Mouse (Mus musculus) right cerebral cortex, adult 18-20 months (tissue): Measurements from ENCODE around the gene Pou2f3.

Source experiments
- DNase-seq: peaks from one replicate; pipeline ENCODE4 v3.0.0; 2022; ENCODE audit warnings: mixed read lengths

Pou2f3 gene

DNA sequence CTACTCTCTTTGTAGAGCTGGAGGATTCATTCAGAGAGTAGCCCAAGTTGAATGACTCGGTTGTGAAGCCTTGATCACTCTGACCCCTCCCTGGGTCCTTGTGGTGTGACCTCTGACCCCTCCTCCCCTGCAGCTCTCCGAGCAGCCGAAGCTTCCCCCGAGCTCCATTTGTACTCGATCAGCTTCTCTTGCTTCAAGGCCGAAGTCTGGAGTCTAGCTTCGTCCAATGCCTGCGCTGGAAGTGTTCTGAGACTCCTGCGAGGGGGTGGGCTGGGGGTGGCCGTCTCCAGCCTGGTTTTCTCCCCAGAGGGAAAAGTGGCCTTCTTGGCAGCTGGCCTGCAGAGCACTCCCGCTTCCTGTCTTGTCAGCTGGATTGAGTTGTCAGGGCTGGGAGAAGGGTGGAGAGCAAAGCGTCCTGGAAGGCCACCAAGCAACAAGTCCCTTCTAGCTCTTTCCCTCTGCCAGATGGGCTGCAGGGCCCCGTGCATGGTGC is at the start of gene Pou2f3:
TSS of gene Pou2f3 (minus strand) at position 180 of the 493 bp plus-strand sequence.
- DNase-seq, result peak; percentile 38

DNA sequence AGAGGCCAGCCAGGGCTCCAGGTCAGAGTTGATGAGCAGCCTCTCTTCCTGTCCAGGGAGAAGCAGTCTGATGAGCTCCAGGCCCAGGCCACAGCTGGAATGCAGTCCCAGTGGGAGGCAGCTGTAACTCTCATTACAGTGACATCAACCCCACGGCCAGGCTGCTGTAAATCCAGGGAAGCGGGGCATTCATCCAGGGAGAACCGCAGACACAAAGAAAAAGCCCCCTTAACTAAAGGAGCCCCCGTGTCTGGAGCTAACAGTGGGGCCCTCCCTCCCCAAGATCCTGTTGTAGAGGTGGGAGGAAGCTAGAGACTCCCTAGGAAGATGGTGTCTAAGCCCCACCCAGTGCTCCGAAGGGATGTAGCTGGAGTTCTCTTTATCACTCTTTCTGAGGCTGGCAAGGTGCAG is 43.1 kb upstream of the Pou2f3 start:
- no peak for DNase-seq

DNA sequence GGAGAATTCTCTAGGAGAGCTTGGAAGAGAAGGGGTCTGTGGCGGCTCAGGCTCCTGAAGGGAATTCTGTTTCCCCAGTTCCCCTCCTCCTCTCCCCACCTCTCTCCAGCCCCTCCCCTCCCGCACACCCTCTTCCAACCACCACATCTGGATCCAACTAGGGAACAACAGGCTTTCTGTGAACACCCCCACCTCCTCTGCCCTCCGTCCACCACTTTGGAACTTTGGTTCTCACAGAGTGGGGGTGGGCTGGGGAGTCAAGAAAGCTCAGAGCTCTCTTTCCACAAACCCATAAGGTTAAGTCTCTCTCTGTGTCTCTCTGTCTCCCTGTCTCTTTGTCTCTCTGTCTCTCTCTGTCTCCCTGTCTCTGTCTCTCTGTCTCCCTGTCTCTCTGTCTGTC is 42.6 kb upstream of the Pou2f3 start:
- DNase-seq, result no peak

DNA sequence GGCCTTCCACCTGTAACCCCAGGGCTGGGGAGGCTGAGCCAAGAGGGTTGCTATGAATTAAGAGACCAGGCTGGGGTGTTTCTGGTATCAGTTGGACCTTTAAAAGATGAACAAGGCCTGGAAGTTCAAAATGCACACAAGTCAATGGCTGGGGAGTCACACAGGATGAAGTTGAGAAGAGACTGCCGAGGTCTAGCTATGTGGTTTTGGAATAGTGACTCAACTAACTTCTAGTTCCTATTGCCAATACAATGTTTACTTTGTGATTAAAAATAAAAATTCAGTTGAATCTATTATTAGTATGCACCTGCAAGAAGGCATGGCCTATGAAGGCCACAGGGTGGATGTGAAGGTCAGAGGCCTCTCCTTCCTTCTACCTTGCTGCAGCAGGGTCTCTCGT is 41.6 kb upstream of the Pou2f3 start:
- DNase-seq, result no peak

DNA sequence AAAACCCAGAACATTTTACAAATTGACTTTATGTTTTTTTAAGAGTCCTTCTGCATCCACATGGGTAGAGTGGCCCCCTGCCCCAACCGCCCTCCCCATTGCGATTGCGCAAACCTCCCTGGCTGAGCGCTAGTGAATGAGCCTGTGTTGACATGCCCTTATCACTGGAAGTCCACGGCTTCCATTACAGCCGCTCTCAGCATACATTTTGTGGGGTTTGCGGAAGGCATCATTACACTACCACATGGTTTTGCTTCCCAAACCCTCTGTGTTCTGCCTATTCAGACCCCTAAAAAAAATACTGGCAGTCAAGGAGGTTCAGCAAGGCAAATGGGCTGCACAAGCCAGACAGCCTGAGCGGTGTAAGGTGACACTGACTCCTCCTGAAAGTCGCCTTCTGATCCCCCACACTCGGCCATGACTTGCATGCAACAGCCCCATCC is 36.6 kb upstream of the Pou2f3 start:
- no peak for DNase-seq

DNA sequence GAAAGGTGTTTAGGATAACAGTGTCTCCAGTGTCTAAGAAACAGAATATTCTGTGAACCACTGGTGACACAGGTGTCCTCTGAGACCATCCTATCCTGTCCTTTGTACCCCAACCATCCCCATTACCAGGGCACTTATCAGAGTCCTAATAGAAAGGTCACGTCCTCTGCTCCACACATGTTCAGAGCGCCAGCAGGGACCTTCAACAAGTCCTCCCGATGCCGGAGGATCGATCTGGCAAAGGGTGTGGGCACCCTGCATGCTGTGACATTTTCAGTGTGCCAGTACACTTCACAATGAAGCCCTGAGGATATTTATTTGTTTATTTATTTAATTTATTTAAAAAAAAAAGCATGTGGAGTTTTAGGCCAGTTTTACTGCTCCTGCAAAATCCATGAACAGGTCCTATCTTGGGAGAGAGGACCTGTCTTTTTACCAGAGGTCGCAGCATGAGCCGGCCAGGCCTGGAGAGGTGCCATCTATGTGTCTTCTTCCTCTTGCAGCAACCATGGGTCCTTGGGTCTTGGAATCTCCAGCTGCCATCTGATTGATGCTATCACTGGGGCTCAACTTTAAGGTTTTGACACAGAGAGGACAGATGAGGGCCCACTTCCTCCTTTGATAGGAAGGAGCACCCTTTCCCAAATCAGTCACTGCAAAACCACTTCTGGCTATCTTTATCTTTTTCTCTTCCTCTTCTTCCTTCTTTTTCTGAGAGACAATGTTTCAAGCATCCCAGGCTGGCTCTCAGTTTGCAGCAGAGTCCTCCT is 35.8 kb upstream of the Pou2f3 start:
- DNase-seq, result no peak

DNA sequence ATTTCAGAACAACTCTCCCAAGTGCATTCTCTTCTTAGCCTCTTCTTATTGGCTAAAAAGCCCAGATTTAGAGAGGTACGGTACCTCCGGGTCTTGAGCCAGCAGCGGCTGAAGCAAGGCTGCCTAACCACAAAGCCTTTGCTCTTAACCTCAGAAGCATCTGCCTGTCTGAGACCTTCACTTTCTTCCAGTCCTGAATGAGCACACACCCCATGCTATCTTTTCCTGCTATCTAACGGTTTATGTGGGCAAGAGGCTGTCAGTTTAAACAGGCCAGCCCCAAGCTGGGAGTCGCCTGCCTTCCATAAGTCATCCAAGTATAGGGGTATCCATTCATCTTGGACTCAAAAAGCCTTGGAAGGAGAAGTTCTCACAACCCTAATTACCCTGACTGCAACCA is 32.3 kb upstream of the Pou2f3 start:
- DNase-seq, result no peak

DNA sequence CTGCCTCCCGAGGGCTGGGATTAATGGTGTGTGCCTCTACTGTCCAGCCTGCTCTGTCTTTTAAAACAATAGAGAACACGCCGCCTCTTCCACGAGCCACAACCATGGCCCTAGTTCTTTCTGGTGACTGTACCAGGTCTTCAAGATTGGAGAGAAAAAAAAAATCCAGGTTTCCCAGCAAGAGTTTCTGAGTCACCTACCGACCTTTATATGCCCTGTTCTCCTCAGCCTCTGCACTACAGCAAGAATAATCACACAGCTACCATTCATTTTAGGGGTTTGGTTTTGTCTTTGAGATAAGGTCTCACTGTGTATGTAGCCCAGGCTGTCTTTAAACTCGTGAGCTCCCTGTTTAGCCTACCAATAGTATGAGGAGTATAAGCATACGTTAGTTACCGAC is 31.8 kb upstream of the Pou2f3 start:
- no peak for DNase-seq

DNA sequence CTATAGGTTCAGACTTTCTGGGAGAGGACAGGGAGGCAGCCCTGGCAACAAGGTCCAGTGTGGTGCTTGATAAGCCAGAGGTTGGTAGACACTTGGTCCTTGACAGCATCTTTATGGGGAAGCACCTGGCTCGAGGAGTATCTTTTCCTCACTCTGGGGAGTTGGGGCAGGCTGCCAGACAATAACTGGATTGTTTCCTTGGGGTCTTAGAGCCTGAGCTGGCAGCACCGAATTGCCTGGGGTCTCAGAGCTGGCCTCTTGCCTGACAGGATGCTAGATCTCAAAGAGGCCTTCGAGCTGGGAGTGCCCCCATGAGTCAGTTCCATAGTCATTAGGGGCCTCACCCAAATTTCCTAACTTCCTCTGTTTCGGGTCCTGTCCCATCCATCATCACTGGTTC is 31.1 kb upstream of the Pou2f3 start:
- DNase-seq, result no peak

DNA sequence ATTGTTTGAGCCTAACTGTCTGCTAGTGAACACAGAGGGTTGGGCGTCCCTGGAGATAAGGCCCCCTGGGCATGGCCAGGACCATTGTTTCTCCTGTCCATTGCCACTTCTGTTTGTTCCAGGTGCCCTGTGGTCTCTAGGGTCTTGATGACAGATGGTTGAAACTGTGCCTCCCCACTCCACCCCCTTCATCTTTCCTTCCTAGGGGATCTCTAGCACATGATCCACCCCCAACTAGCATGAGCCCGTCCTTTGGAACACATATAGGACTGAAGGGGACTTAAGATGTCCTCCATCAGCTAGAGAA is 30.4 kb upstream of the Pou2f3 start:
- DNase-seq, result no peak

DNA sequence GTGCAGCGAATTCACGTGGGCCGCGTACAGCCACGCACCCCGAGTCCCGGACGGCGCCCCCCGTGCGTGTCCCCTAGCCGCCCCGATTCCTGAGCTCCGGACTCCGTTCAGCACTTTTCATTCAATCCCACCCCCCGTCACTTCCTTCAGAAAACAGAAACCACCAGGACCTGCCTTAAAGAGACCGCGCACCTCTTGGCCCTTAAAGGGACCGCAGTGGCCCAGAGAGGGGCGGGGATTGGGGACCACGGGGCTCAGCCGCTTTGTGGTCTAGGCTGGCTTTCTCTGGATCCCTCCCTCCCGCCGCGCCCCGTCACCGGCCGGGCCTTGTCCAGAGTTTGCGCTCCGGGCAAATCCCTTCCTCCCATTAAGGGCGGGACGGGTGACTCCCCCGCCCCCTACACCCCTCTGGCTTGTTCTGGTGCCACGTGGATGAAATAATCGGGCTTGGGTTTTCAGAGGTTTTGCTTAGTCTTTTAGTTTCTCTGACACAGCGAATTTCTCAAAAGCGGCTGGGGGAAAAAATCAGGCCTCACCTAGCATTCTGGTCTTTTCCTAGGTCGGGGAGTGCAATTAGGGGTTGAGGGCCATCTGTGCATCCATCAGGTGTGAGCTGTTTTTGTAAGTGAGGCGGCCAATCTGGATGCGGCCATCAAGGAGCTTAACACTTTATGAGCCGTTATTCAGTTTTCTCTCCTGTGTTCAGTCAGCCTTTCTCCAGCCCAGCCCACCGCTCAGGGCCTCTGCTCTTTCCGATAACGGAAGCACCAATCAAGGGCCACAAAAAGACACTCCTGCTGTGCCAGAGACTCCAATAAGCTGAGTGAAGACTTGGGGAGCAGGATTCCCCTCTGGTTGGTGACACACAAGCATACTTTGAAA is 29.8 kb upstream of the Pou2f3 start, which contains the start of gene Oaf:
TSS of gene Oaf (minus strand) at position 200 of the 882 bp plus-strand sequence.
- peak; percentile 72 for DNase-seq

DNA sequence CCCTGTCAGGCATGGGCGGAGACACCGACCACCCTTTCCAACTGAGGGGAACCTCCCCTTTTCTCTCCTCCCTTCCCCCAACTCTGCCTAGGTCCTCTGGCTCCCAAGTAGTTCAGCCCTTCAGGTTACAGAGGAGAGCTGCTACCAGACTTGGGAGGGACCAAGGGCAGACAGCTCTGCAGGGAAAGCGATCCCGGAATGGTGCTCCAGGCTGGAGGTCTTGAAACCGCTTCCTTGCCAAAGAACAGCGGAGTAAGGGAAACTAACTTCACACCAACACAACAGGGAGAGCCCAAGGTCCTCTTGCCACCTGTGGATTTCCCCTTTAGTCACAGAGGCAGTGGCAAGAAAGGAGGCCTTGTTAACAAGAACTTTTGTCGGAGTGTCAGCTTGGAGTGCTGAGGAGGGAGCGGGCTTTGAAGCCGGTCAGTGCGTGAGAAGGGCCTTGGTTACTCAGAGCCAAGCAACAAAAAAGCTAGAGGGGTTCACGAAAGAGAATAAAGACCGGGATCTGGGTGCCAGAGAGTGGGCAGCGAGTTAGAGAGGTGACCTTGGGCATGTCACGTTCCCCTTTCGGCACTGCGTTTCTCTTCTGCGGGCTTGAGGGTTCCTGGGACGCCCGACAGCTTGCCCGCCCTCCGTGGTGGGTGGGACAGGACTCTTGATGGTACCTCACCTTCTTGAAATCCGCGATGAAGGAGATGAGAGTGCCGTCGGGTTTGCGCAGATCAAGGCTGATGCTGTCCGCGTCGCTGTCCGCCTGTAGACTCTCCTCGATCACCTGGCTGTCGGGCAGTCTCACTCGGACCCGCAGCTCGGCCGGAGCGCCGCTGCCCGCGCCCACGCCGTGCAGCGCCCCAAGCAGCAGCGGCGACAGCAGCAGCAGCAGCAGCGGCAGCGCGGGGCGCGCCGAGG is 28.7 kb upstream of the Pou2f3 start:
- DNase-seq, result no peak

DNA sequence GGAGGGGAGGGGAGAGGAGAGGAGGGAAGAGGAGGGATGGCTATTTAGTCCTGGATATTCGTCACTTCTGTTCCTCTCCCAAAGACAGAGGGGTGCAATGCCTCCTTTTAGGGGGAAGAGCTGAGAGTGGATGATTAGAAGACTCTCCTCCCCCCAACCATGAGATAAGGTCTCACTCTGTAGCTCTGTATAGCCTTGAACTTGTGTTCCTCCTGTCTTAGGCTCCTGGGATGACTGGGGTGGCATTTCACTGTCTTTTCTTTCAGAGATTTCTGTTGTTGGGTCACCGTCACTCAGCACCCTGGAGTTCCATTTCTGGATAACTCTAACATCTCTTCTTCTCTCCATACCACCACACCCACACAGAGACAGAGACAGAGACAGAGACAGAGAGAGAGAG is 28.0 kb upstream of the Pou2f3 start:
- DNase-seq, result no peak

DNA sequence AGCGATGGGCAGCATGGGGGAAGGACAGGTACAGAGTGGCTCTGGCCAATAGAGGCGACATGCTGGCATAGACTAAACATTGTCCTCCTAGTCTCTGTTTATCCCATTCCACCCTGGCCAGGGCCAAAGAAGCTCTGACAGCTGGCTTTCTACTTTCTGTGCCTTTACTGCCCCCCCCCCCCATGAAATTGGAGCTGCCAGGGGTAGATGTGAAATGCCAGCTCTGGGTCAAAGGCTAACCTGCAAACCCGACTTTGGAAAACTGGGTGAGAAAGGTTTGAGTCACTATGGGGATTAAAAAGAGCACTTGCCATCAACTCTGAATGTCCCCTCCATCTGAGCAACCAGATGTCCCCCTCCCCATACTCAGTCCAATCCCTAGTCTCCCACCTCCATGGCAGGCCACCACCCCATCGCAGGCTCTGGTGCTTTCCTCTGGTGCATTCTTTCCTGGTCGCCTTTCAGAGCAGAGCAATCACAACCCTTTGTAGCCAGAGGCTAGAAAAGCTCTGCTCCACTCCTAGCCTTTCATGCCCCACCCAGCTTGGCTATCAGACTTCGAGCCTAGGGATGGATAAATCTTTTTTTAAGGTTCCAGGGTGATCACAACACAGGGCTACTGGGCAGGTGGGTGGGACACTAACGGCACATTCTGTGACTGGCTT is 27.1 kb upstream of the Pou2f3 start:
- no peak for DNase-seq

DNA sequence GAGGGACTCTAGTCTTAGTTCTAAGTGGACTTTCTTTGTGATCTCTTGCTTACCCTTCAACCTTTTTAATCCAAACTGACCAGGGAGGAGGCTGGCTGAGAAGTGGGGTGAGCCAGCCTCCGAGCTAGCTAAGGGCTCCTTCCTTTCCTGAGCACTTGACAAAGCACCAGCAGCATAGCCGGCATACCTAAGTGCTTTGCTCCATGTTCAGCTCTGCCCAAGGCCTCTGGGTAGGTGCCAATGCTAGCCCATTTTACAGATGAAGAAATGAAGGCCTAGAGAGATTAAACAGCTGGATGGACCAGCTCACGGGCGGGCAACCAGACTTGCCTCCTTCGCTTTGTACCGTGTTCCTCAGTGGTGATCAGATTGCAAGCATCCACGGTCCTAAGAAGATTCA is 26.4 kb upstream of the Pou2f3 start:
- no peak for DNase-seq

DNA sequence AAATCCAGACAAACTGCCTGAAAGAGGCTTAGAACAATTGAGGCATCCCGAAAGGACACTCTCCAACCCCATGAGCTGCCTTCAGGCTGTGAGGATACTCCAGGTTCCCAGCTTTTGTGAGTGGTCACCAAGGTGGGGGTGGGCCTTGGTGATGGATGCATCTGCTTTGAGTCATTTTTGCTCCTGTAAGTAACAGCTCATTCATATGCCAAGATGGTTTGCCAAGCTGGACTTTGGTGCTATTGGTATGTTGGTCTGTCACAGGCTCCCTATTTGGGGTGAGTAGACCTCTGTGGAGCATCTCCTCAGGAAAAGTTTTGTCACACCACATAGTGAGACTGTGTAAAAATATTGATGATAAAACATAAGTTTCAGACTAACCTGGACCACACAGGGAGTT is 25.9 kb upstream of the Pou2f3 start:
- no peak for DNase-seq

DNA sequence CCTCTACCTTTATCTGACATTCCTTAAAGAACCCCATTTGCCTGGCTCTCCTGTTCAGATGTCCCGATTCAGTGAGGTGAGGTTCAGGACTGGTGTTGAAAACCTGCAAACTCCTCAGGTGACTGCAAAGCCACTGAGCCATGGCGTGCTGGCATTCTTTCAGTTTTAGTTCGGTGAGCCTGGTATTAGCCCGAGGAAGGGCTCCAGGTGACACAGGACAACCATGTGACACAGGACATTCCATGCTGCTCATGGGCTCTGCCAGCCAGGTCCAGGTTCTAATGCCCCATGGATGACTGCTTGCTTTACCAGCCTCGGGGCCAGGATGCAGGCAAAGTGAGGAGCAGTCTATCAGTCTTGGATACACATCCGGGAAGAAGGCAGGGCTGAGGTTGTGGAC is 25.2 kb upstream of the Pou2f3 start:
- DNase-seq, result no peak

DNA sequence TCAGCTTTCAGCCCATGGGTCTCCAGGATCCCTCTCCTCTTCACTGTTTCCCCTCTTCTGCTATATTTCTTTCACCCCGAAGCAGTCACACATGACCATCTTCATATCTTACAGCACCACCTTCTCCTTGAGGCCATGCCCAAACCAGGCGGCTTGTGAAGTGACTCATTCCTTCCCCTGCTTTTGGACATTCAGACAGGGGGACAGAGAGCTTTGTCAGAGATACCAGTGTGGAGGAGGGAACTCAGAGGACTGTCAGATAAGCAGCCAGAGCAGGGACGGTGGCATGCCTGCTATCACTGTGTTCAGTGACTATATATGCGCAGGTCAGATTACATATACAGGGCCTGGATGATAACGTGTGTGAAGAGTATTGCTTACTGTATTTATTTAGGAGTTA is 24.3 kb upstream of the Pou2f3 start:
- DNase-seq, result no peak

DNA sequence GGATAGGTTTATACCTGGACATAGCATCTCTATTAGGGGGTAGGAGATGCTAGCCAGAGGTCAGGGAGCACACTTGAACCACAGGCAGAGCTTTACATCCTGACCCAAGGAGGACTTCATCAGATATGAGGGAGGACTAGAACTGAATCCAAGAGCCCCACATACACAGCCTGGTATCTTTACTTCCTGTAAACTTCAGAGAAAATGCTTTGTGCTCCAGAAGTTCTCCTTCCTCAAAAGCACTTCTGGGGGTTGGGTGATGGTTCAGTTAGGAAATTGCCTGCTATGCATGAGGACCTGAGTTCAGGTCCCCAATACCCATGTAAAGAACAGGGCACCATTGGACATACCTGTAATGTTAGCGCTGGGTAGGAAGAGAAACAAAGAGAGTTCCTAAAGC is 23.3 kb upstream of the Pou2f3 start:
- DNase-seq, result no peak

DNA sequence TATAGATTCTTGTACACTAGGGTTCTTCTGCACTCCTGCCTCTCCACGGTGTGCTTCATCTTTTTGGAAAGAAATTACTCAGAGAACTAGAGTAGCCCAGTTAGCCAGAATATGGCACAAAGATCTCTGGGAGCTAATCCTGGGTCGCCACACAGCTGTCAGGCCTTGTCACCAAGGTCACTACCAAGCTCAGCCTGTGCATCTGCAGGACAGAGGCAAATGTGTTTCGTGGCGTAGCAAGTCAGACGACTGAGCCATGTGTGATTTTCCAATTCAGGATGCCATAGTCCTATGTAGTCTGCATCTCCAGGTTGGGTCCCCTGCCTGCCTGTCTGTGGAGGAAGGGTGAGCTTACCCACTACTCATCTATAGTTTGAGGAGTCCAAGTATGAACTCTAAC is 22.9 kb upstream of the Pou2f3 start:
- no peak for DNase-seq

DNA sequence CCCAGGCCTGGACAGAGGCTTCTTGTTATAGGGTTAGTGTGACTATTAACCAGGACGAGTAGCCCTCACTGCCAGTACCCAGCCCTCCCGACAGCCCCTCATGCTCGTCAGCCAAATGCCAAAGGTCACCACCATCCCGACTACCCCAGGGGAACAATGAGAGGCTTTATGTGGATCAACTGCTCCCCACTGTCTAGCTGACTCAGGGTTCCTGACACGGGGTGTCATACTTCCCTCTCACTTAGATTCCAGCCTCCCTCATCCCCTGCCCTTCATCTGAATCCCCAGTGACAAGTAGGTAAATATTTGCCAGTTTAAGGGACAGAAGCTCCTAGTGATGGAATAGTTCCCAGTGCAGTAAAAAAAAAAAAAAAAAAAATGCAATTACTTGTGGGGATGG is 22.1 kb upstream of the Pou2f3 start:
- DNase-seq, result no peak

DNA sequence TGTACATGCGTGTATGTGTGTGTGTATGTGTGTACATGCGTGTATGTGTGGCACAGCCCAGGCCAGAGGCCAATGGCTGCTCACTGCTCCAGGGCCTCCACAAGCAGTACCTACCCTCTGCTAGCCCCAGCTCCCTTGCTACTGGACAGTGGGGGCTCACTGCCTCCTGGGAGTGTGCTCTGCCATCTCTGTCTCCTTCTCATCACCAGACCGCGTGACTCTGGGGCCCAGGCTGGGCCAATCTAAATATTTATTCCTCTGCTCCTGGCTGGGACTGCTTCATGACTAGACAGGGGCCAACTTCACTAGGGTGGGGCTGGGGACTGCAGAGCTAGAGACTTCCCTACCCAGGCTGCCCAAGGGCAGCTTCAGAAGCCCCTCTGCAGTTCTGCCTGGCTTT is 21.6 kb upstream of the Pou2f3 start:
- no peak for DNase-seq

DNA sequence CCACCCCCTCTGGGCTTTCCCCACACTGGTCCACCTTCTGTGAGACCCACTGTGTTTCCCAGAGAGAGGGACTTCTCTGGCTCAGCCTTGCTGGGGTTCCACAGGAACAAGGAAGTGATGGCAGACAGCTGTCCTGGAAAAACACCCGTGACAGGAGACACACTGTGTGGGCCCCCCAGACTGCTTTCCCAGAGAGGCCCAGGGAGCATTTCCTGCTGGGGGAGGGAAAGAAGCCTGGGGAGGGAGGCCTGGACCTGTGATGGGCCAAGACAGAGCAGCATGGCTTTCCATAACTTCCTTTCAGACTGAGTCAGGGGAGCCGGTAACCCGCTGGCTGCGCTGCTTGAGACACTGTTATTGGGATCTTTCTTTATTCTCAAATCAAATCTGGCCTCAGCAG is 20.7 kb upstream of the Pou2f3 start:
- DNase-seq, result no peak
